Mouse (Mus musculus) heart, adult 2 months (tissue): ENCODE results near the gene Kcnab3.

Source experiments
- CTCF ChIP-seq: fragments of 200-600 bp; IDR thresholded peaks from 2 replicates; pipeline ENCODE4 v1.8.1; 2022; ENCODE audit warnings: antibody characterized with exemption, mild to moderate bottlenecking, moderate library complexity
- EP300 ChIP-seq: fragments of 200-500 bp; IDR thresholded peaks from 2 replicates; pipeline ENCODE4 v1.6.1; 2011; ENCODE audit warnings: low read depth, low read length, control low read depth; ENCODE audit not compliant: insufficient read depth
- POLR2A ChIP-seq: fragments of 200-500 bp; IDR thresholded peaks from 2 replicates; pipeline ENCODE4 v1.6.1; 2011; ENCODE audit warnings: mild to moderate bottlenecking, low read depth, low read length, control low read depth; ENCODE audit not compliant: insufficient read depth

DNA sequence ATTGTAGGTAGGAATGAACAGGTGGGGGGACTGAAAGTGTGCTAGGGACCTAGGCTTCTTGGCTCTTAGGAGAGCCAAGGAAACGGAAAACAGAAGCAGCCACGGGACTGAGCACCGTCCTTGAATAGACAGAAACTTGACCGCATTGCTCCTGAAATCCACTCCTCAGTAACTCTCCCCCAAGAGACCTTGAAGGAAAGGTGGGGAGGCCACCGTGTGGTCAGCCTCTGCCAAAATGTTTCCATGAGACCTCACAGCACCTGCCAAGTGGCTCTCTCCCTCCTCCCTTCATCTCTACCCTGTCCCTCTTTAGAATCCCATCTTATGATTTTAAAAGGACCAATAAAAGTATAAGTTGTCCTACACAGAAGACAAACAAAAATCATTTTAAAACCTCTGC is 48.8 kb upstream of the Kcnab3 start:
- TF ChIP-seq CTCF (no peak), POLR2A (no peak), EP300 (no peak)
